Mouse (Mus musculus) embryonic facial prominence, embryonic 14.5 days (tissue): ENCODE measurements around the gene Rp9. TPM values are rescaled to one million over a fixed set of nuclear protein-coding genes. Genes with fewer than 3 reads are reported as not detected.
A peak's percentile ranks its signal among the peaks of the same experiment; 100 is the strongest.
"Not testable (repeated sequence)": the region's sequence is repeated elsewhere in the genome, so short reads cannot be mapped to it uniquely, and the experiment has no call there.

Experiments used
- ATAC-seq: fragments of 200-750 bp; cut with Nextera tagmentation; 2 replicates; pipeline ENCODE4 v1.8.0; 2017; ENCODE audit warnings: low read depth, moderate number of reproducible peaks, moderate TSS enrichment
- DNase-seq: peaks from one replicate; pipeline ENCODE4 v3.0.0-alpha.2; 2015; ENCODE audit warnings: low spot score
- H3K27ac ChIP-seq: fragments of 300-500 bp; sonication (generic); replicated peaks from 2 replicates; pipeline ENCODE4 v1.5.1; 2014; ENCODE audit warnings: low read depth, mild to moderate bottlenecking, low read length, moderate library complexity
- H3K27me3 ChIP-seq: fragments of 300-500 bp; sonication (generic); replicated peaks from 2 replicates; pipeline ENCODE4 v1.6.1; 2014; ENCODE audit warnings: low read length; ENCODE audit not compliant: control insufficient read depth, insufficient read depth
- H3K36me3 ChIP-seq: fragments of 300-500 bp; sonication (generic); 2 replicates; pipeline ENCODE4 v1.6.1; 2014; ENCODE audit warnings: low read length, mixed read lengths; ENCODE audit not compliant: control insufficient read depth, insufficient read depth
- H3K4me1 ChIP-seq: fragments of 300-500 bp; sonication (generic); 2 replicates; pipeline ENCODE4 v1.6.1; 2014; ENCODE audit warnings: antibody characterized with exemption, low read length; ENCODE audit not compliant: control insufficient read depth, insufficient read depth
- H3K4me2 ChIP-seq: fragments of 300-500 bp; sonication (generic); 2 replicates; pipeline ENCODE4 v1.6.1; 2014; ENCODE audit warnings: low read depth, mild to moderate bottlenecking, low read length, moderate library complexity, mixed read lengths
- H3K4me3 ChIP-seq: fragments of 300-500 bp; sonication (generic); 2 replicates; pipeline ENCODE4 v1.5.1; 2014; ENCODE audit warnings: low read depth, mild to moderate bottlenecking, low read length
- H3K9ac ChIP-seq: fragments of 300-500 bp; sonication (generic); 2 replicates; pipeline ENCODE4 v1.6.1; 2014; ENCODE audit warnings: low read depth, mild to moderate bottlenecking, low read length, moderate library complexity, mixed read lengths
- H3K9me3 ChIP-seq: fragments of 300-500 bp; sonication (generic); 2 replicates; pipeline ENCODE4 v1.6.1; 2016; ENCODE audit warnings: low read length; ENCODE audit not compliant: control insufficient read depth
- WGBS: fragments of 180-500 bp; shearing (Covaris S2); extraction: QIAGEN DNeasy Blood & Tissue Kit; methylation state at CpG from one replicate; pipeline ENCODE4 v1.1.7; 2014; 5-methylcytosine and 5-hydroxymethylcytosine counted together
- polyA plus RNA-seq: library from polyadenylated mRNA; unstranded; fragments of >200 nt; fragmentation: Nextera tagmentation; extraction: Ambion mirVana; gene quantifications from 2 replicates; pipeline ENCODE4 v1.2.1, GENCODE M21; 2014

Gene Rp9
- polyA plus RNA-seq, 1 experiment from 2014 or later, result 61.5 TPM

DNA sequence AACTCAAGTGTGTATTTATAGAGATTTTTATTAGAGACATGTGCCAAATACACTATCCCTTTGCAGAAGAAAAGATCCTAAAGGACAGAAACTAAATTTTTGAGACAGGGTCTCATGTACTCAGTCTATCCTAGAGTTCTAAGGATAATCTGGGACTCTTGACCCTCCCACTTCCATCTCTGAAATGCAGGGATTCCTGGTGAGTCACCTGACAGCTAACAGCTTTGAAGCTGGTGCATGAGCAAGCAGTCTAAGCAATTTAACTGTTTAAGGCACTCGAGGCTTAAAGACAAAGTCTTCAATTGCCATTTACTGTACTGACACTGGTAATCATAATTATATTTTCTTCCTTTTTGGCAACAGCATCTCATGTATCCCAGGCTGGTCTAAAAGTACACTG lies 47.0 kb downstream of the Rp9 start:
- H3K9ac ChIP-seq, result no peak overlapping the region
- H3K4me2 ChIP-seq, result no peak overlapping the region
- DNase-seq, result no peak
- no peaks in the 10 kb centered on the region for H3K36me3 ChIP-seq
- no peaks in the 10 kb centered on the region for H3K9me3 ChIP-seq
- no peak overlapping the region for H3K4me3 ChIP-seq
- ATAC-seq, result no peak
- 59% methylated on average over 1 of the region's 1 CpGs for whole genome bisulfite sequencing
- H3K27me3 ChIP-seq, result no peaks in the 10 kb centered on the region
- H3K27ac ChIP-seq, result no peak overlapping the region
- H3K4me1 ChIP-seq, result no peaks in the 10 kb centered on the region

DNA sequence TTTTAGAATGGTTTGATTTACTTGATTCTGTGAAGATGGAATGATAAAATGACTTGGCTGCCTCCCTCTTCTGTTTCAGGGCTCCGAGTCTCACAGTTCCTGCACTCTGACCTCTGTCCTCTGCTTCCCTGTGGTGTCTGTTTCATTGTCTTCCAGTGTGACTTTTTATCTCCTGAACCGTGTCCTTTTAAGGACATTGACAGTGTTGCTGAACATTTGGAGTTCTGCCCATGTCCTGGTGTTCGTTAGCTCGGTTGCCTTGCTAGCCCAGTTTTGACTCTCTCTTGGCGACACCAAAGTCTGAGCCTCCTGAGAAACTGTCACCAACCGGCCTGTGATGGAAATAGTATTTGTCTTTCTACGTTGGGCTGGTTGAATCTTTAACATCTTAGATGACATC lies 49.1 kb downstream of the Rp9 start:
- WGBS, result 38% methylated on average over 7 of the region's 7 CpGs
- no peak for ATAC-seq

DNA sequence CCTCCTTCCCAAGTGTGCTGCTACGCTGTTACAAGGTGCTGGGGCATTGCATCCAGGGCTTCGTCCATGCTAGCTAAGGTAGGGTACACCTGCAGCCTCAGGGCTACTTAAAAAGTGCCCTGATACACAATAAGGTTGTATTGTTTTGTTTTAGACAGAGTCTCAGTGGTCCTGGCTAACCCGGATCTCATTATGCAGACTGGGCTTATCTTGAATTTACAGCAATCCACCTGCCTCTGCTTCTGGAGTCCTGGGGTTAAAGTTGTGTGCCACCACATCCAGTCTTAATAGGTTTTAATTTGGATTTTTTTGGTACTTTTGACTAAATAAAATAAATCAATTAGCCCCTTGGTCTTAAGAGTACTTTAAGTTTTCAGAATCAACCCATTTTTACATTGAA lies 49.7 kb downstream of the Rp9 start:
- H3K27ac ChIP-seq, result no peak overlapping the region
- H3K27me3 ChIP-seq, result no peaks in the 10 kb centered on the region
- DNase-seq, result no peak
- H3K4me1 ChIP-seq, result no peaks in the 10 kb centered on the region
- 85% methylated on average over 3 of the region's 3 CpGs for WGBS
- H3K4me3 ChIP-seq, result no peak overlapping the region
- H3K36me3 ChIP-seq, result no peaks in the 10 kb centered on the region
- no peak overlapping the region for H3K9ac ChIP-seq
- no peak for ATAC-seq
- no peaks in the 10 kb centered on the region for H3K9me3 ChIP-seq
- no peak overlapping the region for H3K4me2 ChIP-seq

More for the DNA sequence above, 49.1 kb downstream of the Rp9 start:
- no peak overlapping the region for H3K27ac ChIP-seq
- H3K4me1 ChIP-seq, result no peaks in the 10 kb centered on the region
- no peak overlapping the region for H3K9ac ChIP-seq
- no peaks in the 10 kb centered on the region for H3K9me3 ChIP-seq
- DNase-seq, result no peak
- H3K27me3 ChIP-seq, result no peaks in the 10 kb centered on the region
- no peak overlapping the region for H3K4me2 ChIP-seq
- no peak overlapping the region for H3K4me3 ChIP-seq
- H3K36me3 ChIP-seq, result no peaks in the 10 kb centered on the region

DNA sequence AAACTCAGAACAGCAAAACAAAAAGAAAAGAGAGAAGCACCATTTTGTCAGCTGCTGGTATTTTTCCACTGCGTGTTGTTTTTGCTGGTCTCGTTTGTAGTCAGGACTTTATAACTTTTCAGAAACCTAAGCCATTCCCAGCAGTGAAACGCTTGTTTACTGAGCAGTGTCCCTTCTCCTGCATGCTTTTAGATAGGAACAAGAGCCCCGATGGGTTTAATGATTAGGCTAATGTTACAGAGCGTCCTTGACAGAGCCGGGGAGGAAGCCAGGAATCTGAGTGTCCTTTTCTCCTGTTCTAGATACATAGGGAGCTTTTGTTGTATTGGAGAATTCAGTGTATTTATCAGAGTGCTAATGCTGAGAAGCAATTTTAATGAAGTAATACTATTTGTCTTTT lies 52.0 kb downstream of the Rp9 start:
- ATAC-seq (no peak), DNase-seq (no peak)
- no peaks in the 10 kb centered on the region for H3K27me3 ChIP-seq
- H3K36me3 ChIP-seq, result no peaks in the 10 kb centered on the region
- no peak overlapping the region for H3K4me2 ChIP-seq
- 49% methylated on average over 6 of the region's 6 CpGs for WGBS
- H3K9ac ChIP-seq, result no peak overlapping the region
- H3K4me3 ChIP-seq, result no peak overlapping the region
- H3K27ac ChIP-seq, result no peak overlapping the region
- H3K9me3 ChIP-seq, result no peaks in the 10 kb centered on the region
- no peaks in the 10 kb centered on the region for H3K4me1 ChIP-seq

DNA sequence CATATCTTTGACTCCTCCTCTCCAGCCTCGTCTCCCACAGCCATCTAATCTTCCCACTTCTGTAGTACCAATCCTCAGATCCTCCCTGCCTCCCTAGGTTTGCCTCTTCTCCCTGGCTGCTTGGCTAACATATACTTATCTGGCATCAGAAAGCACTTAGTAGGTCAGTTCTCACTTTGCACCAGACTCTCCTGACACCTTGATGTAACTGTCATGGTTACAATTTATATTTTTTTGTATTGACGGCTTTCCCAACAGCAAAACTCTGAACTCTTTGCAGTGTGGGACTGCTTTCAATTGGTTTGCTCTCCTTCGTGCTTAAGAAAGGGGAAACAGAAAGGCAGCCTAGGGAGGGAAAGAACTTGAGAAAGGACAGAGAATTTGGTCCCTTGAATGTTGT lies 53.4 kb downstream of the Rp9 start:
- H3K4me3 ChIP-seq, result no peak overlapping the region
- no peaks in the 10 kb centered on the region for H3K9me3 ChIP-seq
- H3K4me2 ChIP-seq, result no peak overlapping the region
- H3K9ac ChIP-seq, result no peak overlapping the region
- no peaks in the 10 kb centered on the region for H3K27me3 ChIP-seq
- H3K27ac ChIP-seq, result no peak overlapping the region
- no peaks in the 10 kb centered on the region for H3K4me1 ChIP-seq
- 77% methylated on average over 3 of the region's 3 CpGs for WGBS
- no peak for DNase-seq
- H3K36me3 ChIP-seq, result no peaks in the 10 kb centered on the region
- no peak for ATAC-seq

DNA sequence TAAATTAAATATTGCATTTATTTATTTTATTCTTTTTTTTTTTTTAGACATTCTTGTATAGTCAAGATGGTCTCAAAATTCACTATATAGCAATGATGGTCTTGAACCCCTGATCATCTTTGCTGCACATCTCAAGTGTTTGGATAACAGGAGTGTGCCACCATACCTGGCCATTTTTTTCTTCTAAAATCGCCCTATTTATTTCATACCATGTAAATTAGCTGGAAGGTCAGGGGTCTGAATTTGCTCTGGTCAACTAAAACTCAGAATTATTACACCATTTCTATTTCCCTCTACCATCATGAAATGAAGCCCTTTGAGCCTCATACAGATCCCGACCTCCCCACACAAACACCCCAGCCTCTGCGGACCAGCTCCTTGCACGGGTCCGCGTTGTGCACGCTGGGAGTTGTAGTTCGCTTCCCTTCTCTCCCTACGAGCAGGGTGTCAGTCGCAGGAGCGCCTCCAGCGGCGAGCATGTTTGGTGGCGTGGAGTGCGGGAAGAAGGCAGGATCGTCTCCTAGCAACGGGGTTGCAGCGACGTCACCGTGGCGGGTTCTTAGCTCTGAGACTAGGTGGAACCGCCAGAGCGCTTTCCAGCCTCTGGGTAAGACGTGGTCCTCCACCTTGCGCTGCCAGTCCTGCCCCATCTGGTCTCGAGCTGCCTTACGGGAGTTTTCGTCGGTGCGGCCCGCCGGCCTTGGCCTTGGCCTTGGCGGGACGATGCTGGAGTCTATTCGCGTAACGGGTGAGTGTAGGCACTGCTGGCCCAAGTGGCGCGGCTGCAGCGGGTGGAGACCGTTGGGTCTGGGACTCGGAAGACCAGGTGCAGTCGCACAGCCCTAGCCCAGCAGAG lies 58.3 kb downstream of the Rp9 start, which contains the start of gene 9530077C05Rik:
TSS of gene 9530077C05Rik (plus strand) at position 512 of the 856 bp plus-strand sequence.
- DNase-seq (peak; percentile 98), ATAC-seq (peak; percentile 100)
- Histone ChIP-seq H3K36me3 (no peaks in the 10 kb centered on the region), H3K27ac (no peak within 1 kb of the TSS), H3K4me3 (peak within 1 kb of the TSS; percentile 59), H3K27me3 (no peaks in the 10 kb centered on the region), H3K4me2 (peak within 1 kb of the TSS; percentile 85), H3K4me1 (no peaks in the 10 kb centered on the region), H3K9ac (peak within 1 kb of the TSS; percentile 74), H3K9me3 (no peaks in the 10 kb centered on the region)
- 1% methylated on average over 43 of the region's 43 CpGs for WGBS

DNA sequence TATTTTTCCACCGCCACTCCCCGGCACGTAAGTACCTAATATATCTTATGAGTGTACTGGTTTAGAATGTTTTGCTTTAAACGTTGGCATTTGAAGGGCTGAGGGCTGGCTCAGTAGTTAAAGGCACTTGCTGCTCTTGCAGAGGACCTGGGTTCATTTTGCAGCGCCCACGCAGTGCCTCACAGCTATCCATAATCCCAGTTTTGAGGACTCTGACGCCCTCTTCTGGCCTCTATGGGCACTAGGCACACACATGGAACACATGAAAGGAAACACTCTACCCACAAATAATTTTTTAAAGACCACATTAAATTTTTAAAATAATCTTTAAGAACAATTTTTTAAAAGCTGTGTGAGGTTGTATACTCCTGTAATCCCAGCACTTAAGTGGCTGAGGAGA lies 60.0 kb downstream of the Rp9 start:
- Histone ChIP-seq H3K27ac (no peak overlapping the region), H3K4me2 (no peak overlapping the region), H3K9me3 (no peaks in the 10 kb centered on the region), H3K36me3 (no peaks in the 10 kb centered on the region), H3K4me1 (no peaks in the 10 kb centered on the region), H3K9ac (no peak overlapping the region), H3K4me3 (no peak overlapping the region), H3K27me3 (no peaks in the 10 kb centered on the region)
- DNase-seq (no peak), ATAC-seq (no peak)
- 73% methylated on average over 7 of the region's 7 CpGs for WGBS

DNA sequence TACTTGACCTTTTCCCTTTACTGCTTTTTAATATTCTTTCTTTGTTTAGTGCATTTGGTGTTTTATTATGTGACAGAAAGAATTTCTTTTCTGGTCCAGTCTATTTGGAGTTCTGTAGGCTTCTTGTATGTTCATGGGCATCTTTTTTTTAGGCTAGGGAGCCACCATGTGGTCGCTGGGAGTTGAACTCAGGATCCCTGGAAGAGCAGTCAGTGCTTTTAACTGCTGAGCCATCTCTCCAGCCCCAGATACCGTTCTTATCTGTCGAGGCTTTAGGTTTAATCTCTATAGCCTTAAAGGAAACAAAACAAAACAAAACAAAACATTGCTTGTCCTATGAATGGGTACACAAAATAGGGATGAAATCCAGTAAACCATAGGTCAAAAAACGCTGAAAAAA lies 61.2 kb downstream of the Rp9 start:
- not testable (repeated sequence) for H3K4me3 ChIP-seq, H3K27me3 ChIP-seq, H3K36me3 ChIP-seq, H3K9ac ChIP-seq, DNase-seq, ATAC-seq, H3K27ac ChIP-seq, H3K9me3 ChIP-seq, H3K4me2 ChIP-seq, H3K4me1 ChIP-seq
- WGBS, result 28% methylated on average over 4 of the region's 4 CpGs

DNA sequence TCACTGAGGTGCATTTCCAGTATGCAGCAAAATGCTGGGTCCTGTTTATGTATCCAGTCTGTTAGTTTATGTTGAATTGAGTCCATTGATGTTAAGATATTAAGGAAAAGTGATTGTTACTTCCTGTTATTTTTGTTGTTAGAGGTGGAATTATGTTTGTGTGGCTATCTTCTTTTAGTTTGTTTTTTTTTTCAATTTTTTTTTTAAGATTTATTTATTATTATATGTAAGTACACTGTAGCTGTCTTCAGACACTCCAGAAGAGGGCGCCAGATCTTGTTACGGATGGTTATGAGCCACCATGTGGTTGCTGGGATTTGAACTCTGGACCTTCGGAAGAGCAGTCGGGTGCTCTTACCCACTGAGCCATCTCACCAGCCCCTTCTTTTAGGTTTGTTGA lies 61.9 kb downstream of the Rp9 start:
- not testable (repeated sequence) for H3K4me1 ChIP-seq, H3K36me3 ChIP-seq, H3K9me3 ChIP-seq, H3K4me3 ChIP-seq, H3K27ac ChIP-seq, H3K27me3 ChIP-seq, H3K4me2 ChIP-seq, DNase-seq, ATAC-seq, H3K9ac ChIP-seq
- WGBS, result 80% methylated on average over 3 of the region's 4 CpGs
